Mouse (Mus musculus): ENCODE data around the gene Wnk2. TPM values are rescaled to one million over a fixed set of nuclear protein-coding genes. Genes with fewer than 3 reads are reported as not detected.

The Wnk2 gene
- polyA plus RNA-seq, 1 experiment: 65.4 TPM

DNA sequence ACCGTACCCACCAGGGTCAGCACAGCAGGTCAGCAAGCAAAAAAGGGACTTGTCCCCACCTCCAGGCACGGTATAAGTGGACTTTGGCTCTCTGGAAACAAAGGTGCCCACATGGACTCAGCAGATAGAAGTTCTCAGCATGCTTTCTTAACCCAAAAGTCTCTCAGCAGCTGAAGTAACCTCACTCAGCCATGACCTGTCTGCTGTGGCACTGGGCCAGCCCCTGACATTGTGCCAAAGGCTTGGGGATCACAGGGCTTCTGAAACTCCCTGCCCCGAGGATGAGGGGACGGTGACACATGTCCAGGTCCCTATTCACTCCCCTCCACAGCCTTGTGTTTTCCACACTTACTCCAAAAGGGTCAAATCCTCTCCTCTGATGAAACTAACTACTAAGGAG lies 14.7 kb downstream of the Wnk2 start:
- H3K27ac ChIP-seq (ENCODE audit: insufficient read depth, low read length): no peak overlapping the region
- peaks cover 33% of the 10 kb centered on the region for H3K4me1 ChIP-seq (ENCODE audit: control insufficient read depth, insufficient read depth, low read length)
- H3K4me3 ChIP-seq (ENCODE audit: insufficient read depth, low read length): no peak overlapping the region
- TF ChIP-seq CTCF (IDR thresholded peaks at IDR 0.05; ENCODE audit: extremely low read depth, insufficient read depth, low read length) (no peak), POLR2A (IDR thresholded peaks at IDR 0.05; ENCODE audit: extremely low read depth, insufficient read depth, low read length) (no peak)

DNA sequence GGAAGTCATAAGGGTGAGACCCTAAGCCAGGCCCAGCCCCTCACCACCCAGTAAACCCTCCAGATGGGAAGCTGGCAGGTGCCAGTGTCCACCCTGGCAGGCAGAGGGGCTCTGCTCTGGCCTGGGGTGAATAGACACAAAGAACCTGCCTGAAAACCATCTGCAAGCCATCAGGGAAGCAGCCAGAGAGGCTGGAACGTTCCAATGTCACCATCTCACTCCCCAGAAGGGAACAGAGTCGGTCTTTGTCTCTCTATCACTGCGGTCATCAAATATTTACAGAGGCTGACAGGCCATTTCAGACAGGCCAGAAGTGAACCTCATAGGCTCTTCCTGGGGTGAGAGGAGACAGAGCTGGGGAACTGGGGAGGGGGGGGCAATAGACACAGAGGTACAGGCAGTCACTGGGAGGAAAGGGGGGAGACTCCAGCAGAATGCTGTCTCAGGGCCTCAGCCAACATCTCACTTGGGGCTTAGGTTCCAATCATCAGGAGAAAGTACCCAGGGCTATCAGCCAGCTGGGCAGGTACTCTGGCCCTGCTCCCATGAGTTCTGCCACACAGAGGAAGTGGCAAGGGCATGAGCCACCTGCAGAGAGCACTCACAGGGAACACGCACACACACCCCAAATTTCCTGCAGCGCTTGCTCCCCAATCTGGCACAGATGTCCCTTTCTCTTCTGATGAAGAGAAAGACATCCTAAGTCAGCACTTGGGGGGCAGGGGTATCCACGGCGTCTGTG lies 15.7 kb downstream of the Wnk2 start:
- H3K27ac ChIP-seq (ENCODE audit: insufficient read depth, low read length): 0 out of 2 replicates have a peak overlapping the region, but pooled peaks have one; percentile 13
- TF ChIP-seq CTCF (IDR thresholded peaks at IDR 0.05; ENCODE audit: extremely low read depth, insufficient read depth, low read length) (no peak), POLR2A (IDR thresholded peaks at IDR 0.05; ENCODE audit: extremely low read depth, insufficient read depth, low read length) (no peak)
- peaks cover 40% of the 10 kb centered on the region for H3K4me1 ChIP-seq (ENCODE audit: control insufficient read depth, insufficient read depth, low read length)
- H3K4me3 ChIP-seq (ENCODE audit: insufficient read depth, low read length): no peak overlapping the region

DNA sequence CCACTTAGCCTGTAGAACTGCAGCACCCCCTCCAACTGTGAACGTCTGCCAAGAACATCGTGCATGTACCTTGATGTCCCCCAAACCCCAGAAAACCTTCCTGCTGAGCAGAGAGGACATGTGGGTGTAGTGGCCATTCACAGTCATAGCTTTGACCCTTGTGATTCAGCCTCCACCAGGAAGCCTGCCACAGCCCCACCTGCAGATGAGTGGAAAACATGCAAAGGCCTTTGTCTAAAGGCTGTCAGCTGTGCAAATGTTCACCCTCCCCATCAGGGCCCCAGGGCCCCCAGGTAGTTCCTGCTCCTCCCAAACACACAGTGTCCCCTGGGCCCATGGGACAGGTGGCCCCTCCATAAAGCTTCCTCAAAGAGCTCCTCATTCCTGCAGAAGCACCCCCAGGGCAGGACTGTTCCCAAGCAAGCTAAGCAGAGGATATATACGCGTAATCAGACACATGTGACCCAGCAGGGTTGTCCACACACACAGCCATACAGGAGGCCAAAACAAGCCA lies 16.4 kb downstream of the Wnk2 start:
- TF ChIP-seq CTCF (IDR thresholded peaks at IDR 0.05; ENCODE audit: extremely low read depth, insufficient read depth, low read length) (no peak), POLR2A (IDR thresholded peaks at IDR 0.05; ENCODE audit: extremely low read depth, insufficient read depth, low read length) (no peak)

GRCm38 (mm10) chr13:49129845-49130244 lies 18.0 kb downstream of the Wnk2 start:
- TF ChIP-seq CTCF (IDR thresholded peaks at IDR 0.05; ENCODE audit: extremely low read depth, insufficient read depth, low read length) (no peak), POLR2A (IDR thresholded peaks at IDR 0.05; ENCODE audit: extremely low read depth, insufficient read depth, low read length) (no peak)
- H3K27ac ChIP-seq (ENCODE audit: insufficient read depth, low read length): peak overlapping the region; percentile 77
- peaks cover 42% of the 10 kb centered on the region for H3K4me1 ChIP-seq (ENCODE audit: control insufficient read depth, insufficient read depth, low read length)
- H3K4me3 ChIP-seq (ENCODE audit: insufficient read depth, low read length): no peak overlapping the region

More for the DNA sequence above, 16.4 kb downstream of the Wnk2 start:
- Histone ChIP-seq H3K27ac (ENCODE audit: insufficient read depth, low read length) (0 out of 2 replicates have a peak overlapping the region, but pooled peaks have one; percentile 13), H3K4me3 (ENCODE audit: insufficient read depth, low read length) (no peak overlapping the region), H3K4me1 (ENCODE audit: control insufficient read depth, insufficient read depth, low read length) (peaks cover 42% of the 10 kb centered on the region)

DNA sequence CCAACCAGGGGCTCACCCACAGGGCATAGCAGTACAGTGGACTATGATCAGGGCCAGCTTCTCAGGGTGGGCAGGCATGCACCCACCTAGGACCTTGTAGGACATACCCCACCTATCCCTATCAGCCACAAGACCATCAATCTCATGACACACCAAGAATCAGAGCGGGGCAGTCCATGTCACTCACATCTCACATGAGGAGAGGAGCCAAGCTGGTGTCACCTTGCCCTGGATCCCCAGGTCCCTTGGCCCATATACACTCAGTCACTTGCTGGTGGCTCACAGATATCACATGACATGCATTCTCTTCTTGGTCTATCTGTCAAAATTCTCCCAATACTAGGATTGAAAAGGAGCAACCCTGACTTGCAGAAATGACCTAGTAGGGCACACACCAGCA lies 18.7 kb downstream of the Wnk2 start:
- no peak for TF ChIP-seq POLR2A (IDR thresholded peaks at IDR 0.05; ENCODE audit: extremely low read depth, insufficient read depth, low read length)
- no peak for TF ChIP-seq CTCF (IDR thresholded peaks at IDR 0.05; ENCODE audit: extremely low read depth, insufficient read depth, low read length)
- H3K27ac ChIP-seq (ENCODE audit: insufficient read depth, low read length): peak overlapping the region; percentile 77; the same call in 1 of the 2 replicates
- H3K4me3 ChIP-seq (ENCODE audit: insufficient read depth, low read length): no peak overlapping the region
- peaks cover 42% of the 10 kb centered on the region for H3K4me1 ChIP-seq (ENCODE audit: control insufficient read depth, insufficient read depth, low read length)

DNA sequence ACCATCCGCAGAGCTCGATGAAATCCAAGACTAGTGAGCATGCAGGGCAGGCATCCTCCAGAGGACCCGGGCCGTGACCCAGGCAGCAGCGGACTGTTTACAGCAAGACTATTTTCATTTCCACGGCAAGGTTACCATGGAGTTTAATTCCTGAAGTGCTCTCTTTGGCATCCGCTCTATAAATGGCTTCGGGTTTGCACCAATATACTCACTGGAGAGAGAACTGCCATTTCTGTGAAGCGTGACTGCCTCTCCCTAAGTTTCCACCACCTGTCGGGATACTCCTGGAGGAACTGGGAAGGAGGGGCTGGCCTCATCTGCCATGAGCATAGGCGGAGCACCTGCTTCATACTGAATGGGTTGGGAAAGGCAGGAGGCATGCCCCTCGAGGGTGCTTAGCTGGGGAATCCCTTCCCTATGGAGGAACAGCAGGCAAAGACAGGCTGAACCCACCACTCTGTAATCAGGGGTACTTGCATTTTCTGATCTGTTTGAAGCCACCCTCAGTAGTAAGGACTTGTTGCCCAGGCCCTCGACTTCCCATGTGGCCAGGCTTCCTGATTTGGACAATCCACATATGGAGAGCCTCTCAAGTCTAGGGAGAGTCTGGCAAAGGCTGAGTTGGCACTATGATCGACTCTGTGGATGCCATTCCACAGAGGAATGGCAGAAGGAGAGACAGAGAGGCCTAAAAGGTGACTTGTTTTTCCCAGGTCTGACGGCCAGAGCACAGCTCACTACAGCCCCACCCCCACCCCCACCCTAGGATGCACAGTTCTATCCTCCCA lies 19.8 kb downstream of the Wnk2 start:
- no peak overlapping the region for H3K4me3 ChIP-seq (ENCODE audit: insufficient read depth, low read length)
- H3K27ac ChIP-seq (ENCODE audit: insufficient read depth, low read length): peak overlapping the region; percentile 16; the same call in 1 of the 2 replicates
- H3K4me1 ChIP-seq (ENCODE audit: control insufficient read depth, insufficient read depth, low read length): peaks cover 42% of the 10 kb centered on the region
- TF ChIP-seq CTCF (IDR thresholded peaks at IDR 0.05; ENCODE audit: extremely low read depth, insufficient read depth, low read length) (no peak), POLR2A (IDR thresholded peaks at IDR 0.05; ENCODE audit: extremely low read depth, insufficient read depth, low read length) (no peak)

DNA sequence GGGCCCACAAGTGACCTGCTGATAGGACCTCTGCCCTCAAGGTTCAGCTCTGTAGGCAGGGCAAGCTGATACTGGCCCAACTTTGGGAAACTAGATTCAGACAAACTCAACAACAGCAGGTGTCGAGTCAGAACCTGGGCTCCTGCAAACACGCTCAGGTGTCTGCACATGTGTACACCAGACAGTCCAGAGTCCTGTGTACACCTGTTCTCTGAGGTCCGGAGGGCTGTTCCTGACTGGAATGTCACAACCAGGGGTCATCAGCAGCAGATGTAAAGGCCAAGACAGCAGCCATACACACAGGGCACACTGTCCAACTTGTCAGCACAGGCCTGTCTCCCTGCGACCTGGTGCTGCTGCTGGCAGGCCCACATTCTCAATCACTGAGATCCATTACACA lies 25.7 kb downstream of the Wnk2 start:
- H3K27ac ChIP-seq (ENCODE audit: insufficient read depth, low read length): no peak overlapping the region
- no peak overlapping the region for H3K4me3 ChIP-seq (ENCODE audit: insufficient read depth, low read length)
- peaks cover 6% of the 10 kb centered on the region for H3K4me1 ChIP-seq (ENCODE audit: control insufficient read depth, insufficient read depth, low read length)
- no peak for TF ChIP-seq POLR2A (IDR thresholded peaks at IDR 0.05; ENCODE audit: extremely low read depth, insufficient read depth, low read length)
- TF ChIP-seq CTCF (IDR thresholded peaks at IDR 0.05; ENCODE audit: extremely low read depth, insufficient read depth, low read length): no peak

DNA sequence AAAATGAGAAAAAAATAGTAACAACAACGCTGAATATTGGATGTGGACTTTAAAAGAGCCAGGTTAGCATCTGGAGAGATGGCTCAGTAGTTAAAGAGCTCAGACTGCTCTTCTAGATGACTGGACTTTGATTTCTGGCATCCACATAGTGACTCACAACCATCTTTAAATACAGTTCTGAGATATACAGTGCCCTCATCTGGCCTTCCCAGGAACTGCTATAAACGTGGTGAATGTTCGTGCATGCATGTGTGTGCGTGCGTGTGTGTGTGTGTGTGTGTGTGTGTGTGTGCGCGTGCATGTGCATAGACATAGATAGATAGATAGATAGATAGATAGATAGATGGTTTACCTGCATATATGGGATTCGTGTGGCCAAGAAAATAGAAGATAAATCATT lies 30.3 kb downstream of the Wnk2 start:
- peaks cover 2% of the 10 kb centered on the region; the same call in 1 of the 2 replicates for H3K4me1 ChIP-seq (ENCODE audit: control insufficient read depth, insufficient read depth, low read length)
- no peak overlapping the region for H3K27ac ChIP-seq (ENCODE audit: insufficient read depth, low read length)

DNA sequence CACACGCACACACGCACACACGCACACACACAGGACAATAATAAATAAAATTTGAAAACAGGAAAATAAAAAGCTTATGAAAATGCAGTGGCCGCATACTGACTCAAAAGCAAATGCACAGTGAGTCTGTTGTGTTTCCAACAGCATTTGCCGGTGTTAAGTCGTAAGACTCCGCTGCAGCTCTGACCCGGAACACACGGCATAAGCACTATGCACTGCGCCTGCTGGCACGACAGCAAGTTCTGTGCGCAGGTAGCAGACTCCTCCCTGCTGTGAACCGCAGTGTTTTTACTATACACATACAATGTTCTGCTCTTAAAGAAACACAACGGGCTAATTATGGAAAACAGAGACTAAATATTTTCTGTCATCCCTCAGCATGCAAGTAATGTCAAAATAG lies 32.9 kb downstream of the Wnk2 start:
- no peak for TF ChIP-seq CTCF (IDR thresholded peaks at IDR 0.05; ENCODE audit: extremely low read depth, insufficient read depth, low read length)
- TF ChIP-seq POLR2A (IDR thresholded peaks at IDR 0.05; ENCODE audit: extremely low read depth, insufficient read depth, low read length): no peak
- Histone ChIP-seq H3K4me1 (ENCODE audit: control insufficient read depth, insufficient read depth, low read length) (peaks cover 2% of the 10 kb centered on the region; the same call in 1 of the 2 replicates), H3K27ac (ENCODE audit: insufficient read depth, low read length) (no peak overlapping the region), H3K4me3 (ENCODE audit: insufficient read depth, low read length) (no peak overlapping the region)

More for the DNA sequence above, 30.3 kb downstream of the Wnk2 start:
- H3K4me3 ChIP-seq (ENCODE audit: insufficient read depth, low read length): no peak overlapping the region
- no peak for TF ChIP-seq POLR2A (IDR thresholded peaks at IDR 0.05; ENCODE audit: extremely low read depth, insufficient read depth, low read length)
- TF ChIP-seq CTCF (IDR thresholded peaks at IDR 0.05; ENCODE audit: extremely low read depth, insufficient read depth, low read length): no peak

All from cortical plate, adult 2 months (tissue).